Mouse (Mus musculus): ENCODE measurements at regions not wholly inside any gene's neighbourhood (a gene's known extent, or its start where the extent isn't known, plus 50 kb on each side); places are given as distances from the start of the nearest gene placed in this dataset.

DNA sequence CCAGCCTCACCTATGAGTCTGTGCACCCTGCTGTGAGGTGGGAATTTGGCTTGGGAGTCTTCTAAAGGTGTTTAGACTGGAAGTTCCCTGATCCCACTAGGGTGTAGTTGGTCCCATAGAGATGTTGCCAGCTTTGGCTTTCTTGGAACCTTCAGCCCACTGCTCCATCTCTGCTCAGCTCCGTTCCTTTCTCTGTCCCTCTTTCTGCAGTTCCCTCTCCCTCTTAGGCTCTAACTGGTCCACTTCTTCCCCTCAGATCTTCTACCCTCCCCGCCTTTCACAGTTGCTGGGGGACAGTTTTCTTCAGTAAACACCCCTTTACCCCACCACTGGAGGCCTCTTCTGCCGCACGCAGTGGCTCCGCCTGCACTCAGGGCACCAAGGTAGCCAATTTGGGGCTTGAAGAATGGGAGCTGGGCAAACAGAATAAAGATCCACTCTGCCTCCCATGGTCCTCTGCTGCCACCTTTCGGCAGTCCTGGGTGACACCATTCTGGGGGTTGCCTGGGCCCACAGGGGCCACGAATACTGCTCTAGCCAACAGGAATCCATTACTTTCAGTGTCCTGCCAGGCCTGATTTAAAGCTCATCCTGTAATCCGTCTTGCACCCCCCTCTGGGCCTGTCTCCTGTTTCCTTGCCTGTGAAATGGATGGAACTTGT lies 162.9 kb upstream of the Tmem28 start:
- Histone ChIP-seq H3K27ac (ENCODE audit: control insufficient read depth, insufficient read depth, low read depth, low read length, poor library complexity) (no peak overlapping the region), H3K4me3 (replicated peaks; ENCODE audit: control insufficient read depth, low read depth, low read length) (no peak overlapping the region), H3K4me1 (ENCODE audit: control insufficient read depth, insufficient read depth, low read length) (no peaks in the 10 kb centered on the region)
- TF ChIP-seq CTCF (IDR thresholded peaks at IDR 0.05; ENCODE audit: control insufficient read depth, insufficient read depth, low read length): peak; percentile 67
- no peak for TF ChIP-seq POLR2A (IDR thresholded peaks at IDR 0.05; ENCODE audit: borderline replicate concordance, control insufficient read depth, low read depth, low read length)
- WGBS: 21% methylated on average over 8 of the region's 8 CpGs

GRCm38 (mm10) chrX:99656988-99657387 lies 163.8 kb upstream of the Tmem28 start:
- Histone ChIP-seq H3K27ac (ENCODE audit: control insufficient read depth, insufficient read depth, low read depth, low read length, poor library complexity) (no peak overlapping the region), H3K4me3 (replicated peaks; ENCODE audit: control insufficient read depth, low read depth, low read length) (no peak overlapping the region), H3K4me1 (ENCODE audit: control insufficient read depth, insufficient read depth, low read length) (no peaks in the 10 kb centered on the region)
- 79% methylated on average over 6 of the region's 6 CpGs for WGBS
- TF ChIP-seq CTCF (IDR thresholded peaks at IDR 0.05; ENCODE audit: control insufficient read depth, insufficient read depth, low read length) (no peak), POLR2A (IDR thresholded peaks at IDR 0.05; ENCODE audit: borderline replicate concordance, control insufficient read depth, low read depth, low read length) (no peak)

DNA sequence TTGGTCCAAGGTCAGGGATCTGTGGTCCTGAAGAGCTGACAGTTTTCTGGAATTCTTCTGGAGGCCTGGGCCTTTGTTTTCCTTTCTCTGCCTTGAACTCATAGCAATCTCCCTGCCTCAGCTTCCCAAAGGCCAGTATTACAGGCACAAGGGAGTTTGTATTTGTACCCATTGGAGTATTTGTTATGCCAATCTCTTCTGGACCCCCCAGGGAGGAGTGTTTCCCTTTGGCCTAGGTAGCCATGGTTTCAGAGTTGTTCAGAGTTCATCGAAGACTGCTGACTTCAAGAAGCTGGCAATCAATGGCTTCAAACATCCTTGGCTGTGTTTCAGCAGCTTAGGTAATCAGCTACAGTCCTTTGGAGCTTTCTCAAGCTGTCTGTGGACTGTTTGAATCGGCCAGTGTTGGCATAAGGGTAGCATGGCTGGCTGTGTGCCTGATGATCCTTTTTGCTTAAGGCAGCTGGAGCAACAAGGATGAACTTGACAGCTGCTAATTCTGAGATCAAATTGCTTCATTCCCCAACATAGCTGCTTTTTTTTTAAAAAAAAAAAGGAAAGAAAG lies 161.2 kb upstream of the Pja1 start:
- WGBS: 63% methylated on average over 2 of the region's 2 CpGs
- H3K4me3 ChIP-seq (replicated peaks; ENCODE audit: control insufficient read depth, low read depth, low read length): no peak overlapping the region
- no peak for TF ChIP-seq CTCF (IDR thresholded peaks at IDR 0.05; ENCODE audit: control insufficient read depth, insufficient read depth, low read length)
- no peak for TF ChIP-seq POLR2A (IDR thresholded peaks at IDR 0.05; ENCODE audit: borderline replicate concordance, control insufficient read depth, low read depth, low read length)
- no peaks in the 10 kb centered on the region for H3K4me1 ChIP-seq (ENCODE audit: control insufficient read depth, insufficient read depth, low read length)
- no peak overlapping the region for H3K27ac ChIP-seq (ENCODE audit: control insufficient read depth, insufficient read depth, low read depth, low read length, poor library complexity)

GRCm38 (mm10) chrX:99624515-99625179 lies 153.6 kb upstream of the Pja1 start:
- TF ChIP-seq CTCF (IDR thresholded peaks at IDR 0.05; ENCODE audit: control insufficient read depth, insufficient read depth, low read length) (no peak), POLR2A (IDR thresholded peaks at IDR 0.05; ENCODE audit: borderline replicate concordance, control insufficient read depth, low read depth, low read length) (no peak)
- Histone ChIP-seq H3K4me3 (replicated peaks; ENCODE audit: control insufficient read depth, low read depth, low read length) (no peak overlapping the region), H3K27ac (ENCODE audit: control insufficient read depth, insufficient read depth, low read depth, low read length, poor library complexity) (no peak overlapping the region), H3K4me1 (ENCODE audit: control insufficient read depth, insufficient read depth, low read length) (no peaks in the 10 kb centered on the region)
- 79% methylated on average over 5 of the region's 5 CpGs for WGBS

GRCm38 (mm10) chrX:99612130-99612759 lies 141.2 kb upstream of the Pja1 start:
- H3K4me3 ChIP-seq (replicated peaks; ENCODE audit: control insufficient read depth, low read depth, low read length): no peak overlapping the region
- WGBS: 73% methylated on average over 9 of the region's 9 CpGs
- no peak overlapping the region for H3K27ac ChIP-seq (ENCODE audit: control insufficient read depth, insufficient read depth, low read depth, low read length, poor library complexity)
- no peaks in the 10 kb centered on the region for H3K4me1 ChIP-seq (ENCODE audit: control insufficient read depth, insufficient read depth, low read length)
- TF ChIP-seq POLR2A (IDR thresholded peaks at IDR 0.05; ENCODE audit: borderline replicate concordance, control insufficient read depth, low read depth, low read length) (no peak), CTCF (IDR thresholded peaks at IDR 0.05; ENCODE audit: control insufficient read depth, insufficient read depth, low read length) (no peak)

DNA sequence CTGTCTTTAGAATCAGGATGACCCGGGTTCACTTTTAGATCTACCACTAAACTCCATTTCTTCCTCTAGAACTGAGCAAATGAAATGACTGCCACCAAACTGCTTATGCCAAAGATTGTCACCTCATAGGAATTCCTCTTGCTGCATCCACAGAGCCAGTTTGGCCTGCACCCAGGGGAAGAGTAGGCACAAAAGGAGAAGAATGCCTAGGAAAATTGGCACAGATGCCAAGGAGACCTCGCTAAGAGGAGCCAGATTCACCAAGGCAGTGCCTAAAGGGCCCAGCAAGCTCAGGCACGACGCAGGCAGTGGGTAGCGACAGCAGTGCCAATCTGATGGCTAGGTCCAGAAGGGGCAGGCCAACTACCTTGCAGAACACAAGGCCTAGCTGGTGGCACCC lies 139.0 kb upstream of the Pja1 start:
- Histone ChIP-seq H3K4me1 (ENCODE audit: control insufficient read depth, insufficient read depth, low read length) (no peaks in the 10 kb centered on the region), H3K27ac (ENCODE audit: control insufficient read depth, insufficient read depth, low read depth, low read length, poor library complexity) (no peak overlapping the region), H3K4me3 (replicated peaks; ENCODE audit: control insufficient read depth, low read depth, low read length) (no peak overlapping the region)
- WGBS: 63% methylated on average over 5 of the region's 5 CpGs
- TF ChIP-seq POLR2A (IDR thresholded peaks at IDR 0.05; ENCODE audit: borderline replicate concordance, control insufficient read depth, low read depth, low read length) (no peak), CTCF (IDR thresholded peaks at IDR 0.05; ENCODE audit: control insufficient read depth, insufficient read depth, low read length) (no peak)

DNA sequence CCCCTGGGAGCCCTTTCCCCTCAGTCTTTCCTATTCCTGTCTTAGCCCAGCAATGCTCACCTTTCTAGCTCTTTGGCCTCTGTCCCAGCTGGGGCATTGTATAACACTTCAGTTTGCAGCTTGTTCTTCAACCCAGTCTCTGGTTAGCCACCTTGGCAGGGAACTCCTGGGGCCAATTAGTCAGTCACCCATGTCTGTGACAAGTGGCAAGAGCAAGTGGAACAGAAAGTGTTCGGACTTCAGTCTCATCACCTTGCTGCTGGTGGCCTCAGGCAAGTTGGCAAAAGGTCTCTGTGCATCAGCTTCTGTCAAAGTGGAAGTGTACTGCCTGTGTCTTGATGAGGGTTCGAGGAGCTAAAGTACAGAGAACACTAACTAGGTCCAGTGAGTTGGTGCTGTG lies 138.5 kb upstream of the Pja1 start:
- no peak overlapping the region for H3K27ac ChIP-seq (ENCODE audit: control insufficient read depth, insufficient read depth, low read depth, low read length, poor library complexity)
- TF ChIP-seq POLR2A (IDR thresholded peaks at IDR 0.05; ENCODE audit: borderline replicate concordance, control insufficient read depth, low read depth, low read length) (no peak), CTCF (IDR thresholded peaks at IDR 0.05; ENCODE audit: control insufficient read depth, insufficient read depth, low read length) (no peak)
- WGBS: 59% methylated on average over 2 of the region's 2 CpGs
- no peaks in the 10 kb centered on the region for H3K4me1 ChIP-seq (ENCODE audit: control insufficient read depth, insufficient read depth, low read length)
- no peak overlapping the region for H3K4me3 ChIP-seq (replicated peaks; ENCODE audit: control insufficient read depth, low read depth, low read length)

DNA sequence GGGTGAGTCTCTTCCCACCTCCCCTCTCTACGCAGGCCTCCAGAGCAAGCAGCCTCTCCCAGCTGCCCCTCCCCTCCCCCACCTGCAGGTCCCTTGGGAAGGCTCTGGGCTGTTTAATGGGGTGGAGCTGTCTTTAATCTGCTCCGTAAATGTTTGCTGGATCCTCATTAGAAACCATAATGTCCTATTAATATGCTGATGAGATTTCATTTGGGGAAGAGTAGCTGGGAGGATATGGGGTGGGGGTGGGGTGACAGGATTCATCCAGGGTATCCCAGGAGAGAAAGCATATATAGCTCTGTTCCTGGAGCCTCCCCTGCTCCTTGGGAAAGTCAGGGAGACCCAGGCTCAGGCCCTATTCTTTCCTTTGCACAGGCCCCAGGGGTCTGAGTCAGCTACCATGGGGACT lies 137.2 kb upstream of the Pja1 start:
- no peak for TF ChIP-seq POLR2A (IDR thresholded peaks at IDR 0.05; ENCODE audit: borderline replicate concordance, control insufficient read depth, low read depth, low read length)
- no peak for TF ChIP-seq CTCF (IDR thresholded peaks at IDR 0.05; ENCODE audit: control insufficient read depth, insufficient read depth, low read length)
- WGBS: 76% methylated on average over 2 of the region's 2 CpGs
- Histone ChIP-seq H3K4me3 (replicated peaks; ENCODE audit: control insufficient read depth, low read depth, low read length) (no peak overlapping the region), H3K27ac (ENCODE audit: control insufficient read depth, insufficient read depth, low read depth, low read length, poor library complexity) (no peak overlapping the region), H3K4me1 (ENCODE audit: control insufficient read depth, insufficient read depth, low read length) (no peaks in the 10 kb centered on the region)

All from bone marrow, adult 2 months (tissue).